Mouse (Mus musculus): ENCODE measurements around the gene Mdm2.

The Mdm2 gene

GRCm38 (mm10) chr10:117681999-117682857 lies 28.3 kb downstream of the Mdm2 start:
- DNase-seq: peak; percentile 57

- no peak for DNase-seq
These were observed 29.0 kb downstream of the Mdm2 start for GRCm38 (mm10) chr10:117681543-117681942.

- no peak for DNase-seq
These were observed 29.6 kb downstream of the Mdm2 start for GRCm38 (mm10) chr10:117680868-117681513.

DNA sequence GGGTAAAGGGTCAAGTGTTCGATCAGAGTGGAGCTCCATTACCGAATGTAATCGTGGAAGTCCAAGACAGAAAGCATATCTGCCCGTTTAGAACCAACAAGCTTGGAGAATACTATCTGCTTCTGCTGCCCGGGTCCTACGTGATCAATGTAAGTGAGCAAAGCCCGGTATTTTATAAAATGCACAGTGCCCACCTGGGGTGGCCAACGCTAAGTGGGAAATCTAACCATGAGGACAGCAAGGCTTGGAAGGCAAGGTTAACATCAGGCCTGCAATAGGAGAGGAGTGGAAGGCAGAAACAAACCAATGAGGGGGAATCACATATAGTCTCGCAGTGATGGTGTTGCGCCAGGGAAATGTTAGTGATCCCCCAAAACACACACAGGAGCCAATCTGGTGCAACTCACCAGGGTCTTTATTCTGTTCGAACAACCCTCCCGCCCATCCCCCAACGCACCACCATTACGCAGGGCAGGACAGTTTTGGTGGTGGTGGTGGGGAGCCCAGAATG lies 30.5 kb downstream of the Mdm2 start:
- DNase-seq: no peak

- DNase-seq: no peak
These were observed 31.4 kb downstream of the Mdm2 start for GRCm38 (mm10) chr10:117679029-117679686.

- DNase-seq: no peak
These were observed 32.2 kb downstream of the Mdm2 start for GRCm38 (mm10) chr10:117678357-117678756.

DNA sequence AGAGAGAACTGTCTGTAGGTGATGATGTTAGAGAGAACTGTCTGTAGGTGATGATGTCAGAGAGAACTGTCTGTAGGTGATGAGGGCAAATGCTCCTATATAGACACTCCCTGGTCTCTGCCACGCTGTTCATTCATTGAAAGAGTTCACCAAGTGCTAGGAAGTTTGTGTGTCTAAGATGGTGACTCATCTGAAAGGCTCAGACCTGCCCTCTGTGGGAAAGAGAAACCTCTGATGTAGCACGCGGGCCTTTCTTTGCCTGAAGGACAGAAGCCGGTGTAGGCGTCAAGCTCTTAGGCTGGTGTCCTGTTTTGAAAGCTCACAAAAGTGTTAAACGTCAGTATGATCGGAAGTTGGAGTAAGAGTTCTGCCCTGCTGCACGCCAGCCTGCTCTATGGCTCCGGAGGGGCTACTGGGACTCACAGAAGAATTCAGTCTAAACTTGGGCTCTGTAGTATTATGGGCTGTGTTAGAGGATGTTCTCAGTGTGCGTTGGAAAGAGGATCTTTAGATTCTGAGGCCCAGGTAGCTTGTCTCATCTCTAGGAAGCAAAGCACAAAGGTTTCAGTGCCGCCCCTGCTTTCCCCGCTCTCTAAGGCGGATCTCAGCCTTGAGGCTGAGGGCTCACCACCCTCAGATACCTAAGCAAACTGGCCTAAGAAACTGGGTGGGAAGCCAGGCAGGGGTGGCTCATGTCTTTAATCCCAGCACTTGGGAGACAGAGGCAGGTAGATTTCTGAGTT lies 32.9 kb downstream of the Mdm2 start:
- DNase-seq: no peak

DNA sequence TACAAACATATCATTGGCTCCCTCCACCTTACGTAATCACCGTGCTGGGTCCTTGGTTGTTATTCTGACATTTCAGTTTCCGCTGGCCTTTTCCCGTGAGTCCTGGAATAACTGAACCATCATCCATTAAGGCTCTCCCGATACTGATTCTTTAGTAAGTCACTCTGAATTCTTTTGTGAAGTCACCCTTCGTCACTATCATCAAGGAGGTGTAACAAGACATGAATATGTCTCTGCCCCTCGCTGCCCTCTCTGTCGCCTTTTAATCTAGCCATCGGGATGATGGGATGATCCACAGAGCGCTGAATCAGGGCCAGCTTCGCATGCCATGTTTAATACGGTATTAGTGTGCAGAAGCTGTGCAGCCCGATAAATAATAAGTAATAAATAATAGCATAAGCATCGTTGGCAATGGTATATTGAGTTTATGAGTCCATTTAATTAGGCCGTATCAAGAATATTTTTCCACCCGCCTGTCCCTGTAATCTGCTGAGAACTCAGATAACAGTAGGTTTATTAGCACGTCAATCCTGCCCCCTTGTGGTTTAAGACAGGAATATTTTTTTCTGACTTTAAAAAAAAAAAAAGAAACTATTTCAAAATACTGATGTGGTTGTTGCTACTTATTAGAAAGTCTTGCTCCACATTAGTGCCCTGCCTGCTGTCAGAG lies 33.8 kb downstream of the Mdm2 start:
- DNase-seq: no peak

DNA sequence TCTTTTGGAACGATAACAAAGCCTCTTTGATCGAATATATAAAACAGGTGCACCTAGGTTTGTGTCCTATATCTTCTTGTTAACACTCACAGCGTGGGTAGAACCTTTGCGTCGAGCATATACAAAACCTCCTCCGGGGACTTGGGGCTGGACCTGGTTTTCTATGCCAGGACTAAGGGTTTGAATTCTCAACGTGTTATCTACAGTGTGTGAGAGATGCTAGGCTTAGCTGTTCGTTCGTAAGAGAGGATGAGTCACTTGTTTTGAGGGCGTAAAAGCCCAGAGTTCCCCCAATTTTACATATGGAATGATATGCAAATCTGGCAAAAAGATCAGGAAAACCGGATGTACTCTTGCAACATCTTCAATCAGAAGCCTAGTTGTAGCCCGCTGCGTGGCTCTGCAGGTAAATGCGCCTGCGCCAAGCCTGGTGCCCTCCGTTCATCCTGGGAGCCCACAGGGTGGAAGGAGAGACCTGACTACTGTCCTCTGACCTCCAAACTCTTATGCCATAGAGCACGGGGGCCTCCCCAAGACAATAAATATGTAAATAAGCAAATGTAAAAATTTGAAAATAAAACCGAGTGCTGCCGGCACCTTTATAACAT lies 34.4 kb downstream of the Mdm2 start:
- no peak for DNase-seq

DNA sequence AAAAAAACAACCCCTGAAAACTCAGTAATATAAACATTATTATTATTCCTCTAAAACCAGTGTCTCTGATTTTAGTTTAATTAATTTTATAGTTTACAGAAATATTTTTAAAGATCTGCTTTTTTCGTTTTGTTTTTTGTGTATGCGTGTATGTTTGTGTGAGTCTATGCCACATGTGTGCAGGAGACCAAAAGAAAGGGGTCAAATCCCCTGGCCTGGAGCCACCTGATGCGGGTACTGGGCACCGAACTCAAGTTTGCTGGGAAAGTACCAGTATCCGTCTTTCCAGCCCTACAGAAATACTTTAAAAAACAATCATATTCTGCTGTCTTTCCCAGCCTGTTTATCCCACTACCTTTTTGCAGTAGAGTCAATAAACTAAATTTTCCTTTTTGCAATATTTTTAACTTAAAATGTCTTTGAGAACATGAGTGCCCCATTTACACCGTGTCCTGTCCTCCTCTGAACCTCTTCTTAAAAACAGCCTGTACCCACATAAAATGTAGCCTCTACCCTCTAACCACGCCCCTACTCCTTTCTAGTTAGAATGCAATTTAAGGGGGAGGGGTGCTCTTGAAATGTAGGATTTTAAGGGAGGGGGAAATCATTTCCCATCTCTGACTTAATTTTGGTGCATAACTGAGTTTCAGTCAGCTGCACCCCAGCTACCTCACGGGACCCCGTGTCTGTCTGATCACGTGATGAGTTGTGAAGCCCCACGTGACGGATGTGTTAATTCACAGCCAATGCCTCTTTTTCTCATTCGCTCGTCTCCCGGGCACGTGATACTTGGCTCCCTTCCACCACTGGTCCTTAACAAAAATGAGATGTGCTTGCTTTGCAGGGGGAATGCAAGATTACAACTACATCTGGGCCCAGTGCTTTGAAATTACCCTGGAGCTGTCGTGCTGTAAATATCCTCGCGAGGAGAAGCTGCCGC lies 35.2 kb downstream of the Mdm2 start:
- DNase-seq: peak; percentile 66

- DNase-seq: no peak
These were observed 36.1 kb downstream of the Mdm2 start for GRCm38 (mm10) chr10:117674359-117675019.

GRCm38 (mm10) chr10:117673913-117674312 lies 36.6 kb downstream of the Mdm2 start:
- no peak for DNase-seq

DNA sequence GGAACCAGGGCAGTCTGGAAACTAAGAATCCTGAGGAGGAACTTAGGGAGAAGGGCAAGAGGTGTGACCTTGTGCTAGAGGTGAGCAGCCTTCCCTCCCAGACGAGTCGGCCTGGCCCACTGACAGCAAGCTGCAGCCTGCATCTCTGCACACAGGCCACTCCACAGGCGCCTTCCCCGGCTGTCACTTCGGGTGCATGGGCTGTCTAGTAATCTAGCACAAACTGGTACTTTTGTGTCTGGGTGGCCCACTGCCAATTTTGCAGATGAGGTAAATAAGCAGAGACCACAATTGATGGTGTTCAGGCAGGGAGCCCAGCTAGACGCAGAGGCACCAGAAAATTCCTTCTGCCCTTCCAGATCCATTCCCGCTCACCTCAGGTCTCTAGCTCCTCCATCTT lies 37.9 kb downstream of the Mdm2 start:
- no peak for DNase-seq

GRCm38 (mm10) chr10:117671930-117672666 lies 38.5 kb downstream of the Mdm2 start:
- no peak for DNase-seq

DNA sequence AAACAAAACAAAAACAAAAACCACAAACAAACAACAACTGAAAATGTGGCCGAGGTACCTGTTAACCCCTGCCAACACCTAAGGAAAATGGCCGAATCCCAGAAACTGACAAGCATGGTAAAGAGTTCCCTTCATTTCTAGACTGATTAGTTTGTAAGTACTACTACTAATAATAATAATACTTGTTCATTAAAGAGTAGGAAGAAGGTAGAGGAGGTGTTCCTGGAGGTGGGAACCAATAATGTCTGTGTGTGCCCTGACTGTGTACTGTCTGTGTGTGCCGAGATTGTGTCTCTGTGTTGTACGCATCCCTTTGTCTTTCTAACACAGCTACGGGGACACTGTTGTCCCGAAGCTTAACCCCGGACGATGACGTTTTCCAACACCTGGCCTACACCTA lies 39.3 kb downstream of the Mdm2 start:
- DNase-seq: no peak

DNA sequence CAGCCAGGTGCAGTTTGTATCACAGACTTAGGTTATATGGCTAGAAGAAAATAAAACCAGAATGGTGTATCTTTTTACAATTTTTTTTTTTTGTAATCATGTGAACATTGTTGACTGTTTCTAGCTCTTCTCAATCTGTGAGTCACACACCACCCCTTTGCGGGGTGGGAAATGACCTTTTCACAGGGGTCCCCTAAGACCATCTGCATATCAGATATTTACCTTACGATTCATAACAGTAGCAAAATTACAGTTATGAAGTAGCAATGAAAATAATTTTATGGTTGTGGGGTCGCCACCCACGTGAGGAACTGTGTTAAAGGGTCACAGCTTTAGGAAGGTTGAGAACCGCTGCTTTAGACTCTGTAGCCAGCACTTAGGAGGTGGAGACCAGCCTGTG lies 39.8 kb downstream of the Mdm2 start:
- no peak for DNase-seq

- DNase-seq: no peak
These were observed 40.5 kb downstream of the Mdm2 start for GRCm38 (mm10) chr10:117670092-117670491.

DNA sequence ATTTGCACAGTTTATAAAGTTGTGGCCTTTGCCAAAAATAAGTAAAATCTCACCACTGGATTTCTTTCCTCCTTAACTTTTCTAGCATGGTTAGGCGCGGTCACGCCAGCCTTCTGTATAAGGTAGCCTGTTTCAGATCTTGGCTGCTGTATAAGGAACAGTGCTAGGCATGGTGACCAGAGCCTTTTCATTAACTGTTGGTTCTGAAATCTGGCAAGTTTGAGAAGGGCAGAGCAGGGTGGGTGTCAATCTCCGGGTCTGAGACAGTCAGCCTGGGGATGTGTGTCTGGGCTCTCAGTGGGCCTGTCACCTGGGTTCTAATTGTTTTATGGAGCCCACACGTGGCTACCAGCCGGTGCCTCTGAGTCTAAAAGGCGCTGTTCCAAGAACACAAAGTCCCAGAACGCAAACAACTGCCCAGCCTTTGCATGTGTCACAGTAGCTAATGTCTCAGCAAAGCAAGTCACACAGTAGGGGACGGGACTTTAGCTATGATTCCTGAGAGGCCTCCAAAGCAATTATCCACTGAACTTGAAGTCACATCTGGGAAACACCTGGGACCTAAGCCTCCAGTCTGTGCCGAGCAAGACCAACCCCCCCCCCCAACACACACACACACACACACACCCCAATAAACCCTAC lies 41.0 kb downstream of the Mdm2 start:
- no peak for DNase-seq

All from kidney, postnatal 14 days (tissue).